Mouse (Mus musculus): ENCODE results near the gene Vmn1r1.

The Vmn1r1 gene

DNA sequence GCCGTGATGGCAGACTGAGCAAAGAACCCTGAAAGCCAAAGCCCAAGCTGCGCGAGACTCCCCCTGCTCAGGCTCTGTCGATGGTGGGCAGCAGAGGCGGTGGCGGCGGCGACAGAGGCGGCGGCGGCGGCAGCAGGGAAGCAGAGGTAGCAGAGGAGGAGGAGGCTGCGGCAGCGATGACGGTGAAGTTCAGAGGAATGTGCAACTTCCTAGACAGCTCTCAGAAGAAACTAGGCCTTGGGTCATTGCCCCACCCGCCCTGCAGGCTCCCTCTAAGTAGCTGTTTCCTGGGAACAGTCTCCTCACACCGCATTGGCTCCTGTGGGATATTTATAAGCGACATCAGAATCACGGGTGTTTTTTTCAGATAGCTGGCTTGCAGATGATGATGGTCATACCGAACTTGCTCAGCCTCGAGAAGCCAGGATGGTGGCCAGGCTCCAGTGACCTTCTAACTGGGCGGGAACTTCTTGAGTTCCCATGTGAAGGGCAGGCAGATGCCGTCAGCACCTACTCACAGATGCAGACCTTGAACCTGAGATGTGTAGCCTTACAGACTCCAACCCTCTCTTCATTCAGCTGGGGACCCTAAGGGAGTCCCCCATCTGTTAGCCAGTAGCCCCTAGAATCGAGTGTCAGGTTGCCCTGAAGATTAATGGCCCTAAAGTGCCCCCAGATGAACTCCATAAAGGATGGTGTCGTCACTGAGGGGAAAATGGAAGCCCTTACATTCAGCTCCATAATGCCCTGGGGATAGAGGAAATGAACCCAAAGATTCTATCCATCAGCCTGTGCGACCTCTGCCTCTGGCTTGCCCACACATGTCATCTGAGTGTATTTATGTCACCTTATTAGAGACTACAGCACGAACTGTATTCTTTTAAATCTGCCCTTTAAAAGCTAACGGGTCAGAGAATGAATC, 26.8 kb downstream of the Vmn1r1 start:
- DNase-seq (ENCODE audit: low spot score), result no peak

DNA sequence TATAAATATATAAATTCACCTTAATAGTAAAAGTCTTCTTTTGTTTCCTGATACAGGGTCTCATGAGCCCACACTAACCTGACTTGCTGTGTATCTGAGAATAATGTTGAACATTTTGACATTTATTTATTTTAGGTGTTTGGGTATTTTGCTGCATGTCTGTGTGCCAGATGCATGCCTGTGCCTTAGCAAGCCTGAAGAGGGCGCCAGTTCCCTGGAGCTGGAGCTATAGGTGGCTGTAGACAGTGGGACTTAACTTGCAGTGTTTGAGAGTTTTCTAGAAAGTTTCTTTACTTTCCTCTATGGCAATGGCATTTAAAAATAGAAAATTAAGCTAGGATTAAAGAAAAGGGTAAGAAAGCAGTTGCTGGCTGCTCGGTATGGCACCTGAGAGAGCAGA, 33.5 kb downstream of the Vmn1r1 start:
- no peak for DNase-seq (ENCODE audit: low spot score)

- DNase-seq (ENCODE audit: low spot score), result peak; percentile 85
Measured at GRCm38 (mm10) chr1:182124924-182125368, 39.3 kb downstream of the Vmn1r1 start.

GRCm38 (mm10) chr1:182124506-182124905, 39.8 kb downstream of the Vmn1r1 start, which contains the start of gene Srp9:
TSS of gene Srp9 (plus strand) at chr1:182124737.
- DNase-seq (ENCODE audit: low spot score), result peak; percentile 98

DNA sequence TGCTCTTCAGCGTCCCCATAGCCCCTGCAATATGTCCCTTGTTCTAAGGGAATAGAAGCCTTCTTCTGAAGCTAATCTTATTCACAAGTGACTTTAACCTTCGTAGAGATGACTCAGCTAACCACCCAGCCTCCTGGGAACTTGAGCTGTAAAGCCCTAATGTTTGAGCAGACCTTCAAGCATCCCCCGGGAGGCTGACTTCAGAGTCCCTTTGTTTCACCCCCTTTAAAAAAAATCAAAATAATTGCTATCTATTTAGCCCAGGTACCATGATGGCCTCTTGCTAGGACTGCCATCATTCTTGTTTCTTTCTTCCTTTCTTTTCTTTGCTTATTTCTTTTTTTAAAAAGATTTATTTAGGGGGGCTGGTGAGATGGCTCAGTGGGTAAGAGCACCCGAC, 41.9 kb downstream of the Vmn1r1 start:
- DNase-seq (ENCODE audit: low spot score), result no peak

GRCm38 (mm10) chr1:182115651-182116408, 48.5 kb downstream of the Vmn1r1 start:
- DNase-seq (ENCODE audit: low spot score), result peak; percentile 30

GRCm38 (mm10) chr1:182115197-182115596, 49.1 kb downstream of the Vmn1r1 start:
- peak; percentile 50 for DNase-seq (ENCODE audit: low spot score)

DNA sequence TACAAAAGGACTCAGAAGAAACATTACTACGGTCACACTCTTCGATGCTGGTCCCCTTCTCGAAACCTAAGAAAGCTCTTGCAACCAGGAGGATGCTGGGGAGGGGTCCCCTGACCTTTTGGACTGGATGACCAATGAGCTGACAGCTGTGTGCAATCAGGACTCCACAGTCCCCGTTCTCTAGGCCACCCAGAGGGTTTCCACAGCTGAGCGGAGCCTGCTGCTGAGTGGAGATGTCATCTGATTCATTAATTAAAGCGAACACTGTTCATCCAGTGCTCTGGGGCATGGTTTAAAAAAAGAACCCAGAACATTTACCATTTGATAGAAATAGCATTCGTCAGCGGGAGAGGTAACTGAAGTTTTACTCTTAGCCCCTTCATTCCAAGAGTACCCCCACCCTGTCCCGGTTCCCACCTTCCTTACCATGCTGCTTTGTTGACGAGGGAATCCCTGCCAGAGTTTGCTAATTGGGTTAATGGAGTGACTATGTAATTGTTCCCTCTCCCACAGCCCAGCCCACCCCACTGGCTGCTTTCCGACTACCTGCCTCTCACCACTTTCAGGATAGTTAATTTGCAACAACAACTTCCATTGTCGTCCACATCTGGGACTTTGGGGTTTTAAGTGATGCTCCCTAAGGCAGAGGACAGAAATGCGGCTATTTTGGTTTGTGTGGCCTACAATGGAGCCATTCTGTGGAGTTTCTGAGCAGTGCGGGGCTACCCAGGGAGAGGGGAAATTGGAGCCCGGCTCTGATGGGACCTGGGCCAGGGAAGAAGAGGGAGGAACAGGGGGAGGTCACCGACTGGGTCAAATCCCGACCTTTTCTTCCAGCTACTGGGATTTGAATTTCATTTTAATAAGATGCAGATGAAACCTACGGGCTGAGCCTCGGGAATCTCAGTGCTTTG, 50.4 kb downstream of the Vmn1r1 start:
- peak; percentile 28 for DNase-seq (ENCODE audit: low spot score)

DNA sequence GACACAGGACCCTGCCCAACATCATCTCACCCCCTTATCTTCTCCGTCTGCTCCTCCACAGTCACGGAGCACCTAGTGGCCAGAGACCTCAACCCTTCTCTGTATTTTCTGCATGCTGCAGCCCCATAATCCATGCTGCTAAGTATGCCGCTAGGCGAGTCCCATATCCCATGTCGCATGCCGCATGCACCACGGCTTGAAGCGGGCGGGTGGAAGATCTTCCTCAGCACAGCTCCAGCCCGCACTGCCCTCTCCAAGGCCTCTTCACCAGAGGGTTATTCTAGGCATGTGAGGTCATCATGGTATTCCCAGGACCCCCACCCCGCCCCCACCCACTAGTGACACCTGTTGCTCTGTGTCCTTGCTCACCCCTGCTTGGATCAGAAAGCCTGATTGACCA, 51.2 kb downstream of the Vmn1r1 start:
- no peak for DNase-seq (ENCODE audit: low spot score)

DNA sequence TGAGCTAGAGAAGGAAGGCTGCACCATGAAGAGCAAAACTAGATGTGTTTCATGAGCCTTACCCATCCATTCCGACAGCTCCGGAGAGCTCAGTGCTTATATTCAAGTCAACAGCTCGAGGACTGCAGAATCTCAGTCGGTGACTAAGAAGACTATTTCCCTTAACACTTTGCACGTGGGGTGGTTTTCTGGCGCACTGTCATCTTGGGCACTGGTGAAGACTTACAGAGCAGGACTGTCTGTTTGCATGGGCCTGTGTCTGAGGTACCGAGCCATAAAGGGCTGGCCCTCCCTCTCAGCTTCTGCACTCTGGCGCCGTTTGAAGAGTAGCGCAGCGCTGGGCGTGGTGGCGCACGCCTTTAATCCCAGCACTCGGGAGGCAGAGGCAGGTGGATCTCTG, 51.9 kb downstream of the Vmn1r1 start:
- no peak for DNase-seq (ENCODE audit: low spot score)

DNA sequence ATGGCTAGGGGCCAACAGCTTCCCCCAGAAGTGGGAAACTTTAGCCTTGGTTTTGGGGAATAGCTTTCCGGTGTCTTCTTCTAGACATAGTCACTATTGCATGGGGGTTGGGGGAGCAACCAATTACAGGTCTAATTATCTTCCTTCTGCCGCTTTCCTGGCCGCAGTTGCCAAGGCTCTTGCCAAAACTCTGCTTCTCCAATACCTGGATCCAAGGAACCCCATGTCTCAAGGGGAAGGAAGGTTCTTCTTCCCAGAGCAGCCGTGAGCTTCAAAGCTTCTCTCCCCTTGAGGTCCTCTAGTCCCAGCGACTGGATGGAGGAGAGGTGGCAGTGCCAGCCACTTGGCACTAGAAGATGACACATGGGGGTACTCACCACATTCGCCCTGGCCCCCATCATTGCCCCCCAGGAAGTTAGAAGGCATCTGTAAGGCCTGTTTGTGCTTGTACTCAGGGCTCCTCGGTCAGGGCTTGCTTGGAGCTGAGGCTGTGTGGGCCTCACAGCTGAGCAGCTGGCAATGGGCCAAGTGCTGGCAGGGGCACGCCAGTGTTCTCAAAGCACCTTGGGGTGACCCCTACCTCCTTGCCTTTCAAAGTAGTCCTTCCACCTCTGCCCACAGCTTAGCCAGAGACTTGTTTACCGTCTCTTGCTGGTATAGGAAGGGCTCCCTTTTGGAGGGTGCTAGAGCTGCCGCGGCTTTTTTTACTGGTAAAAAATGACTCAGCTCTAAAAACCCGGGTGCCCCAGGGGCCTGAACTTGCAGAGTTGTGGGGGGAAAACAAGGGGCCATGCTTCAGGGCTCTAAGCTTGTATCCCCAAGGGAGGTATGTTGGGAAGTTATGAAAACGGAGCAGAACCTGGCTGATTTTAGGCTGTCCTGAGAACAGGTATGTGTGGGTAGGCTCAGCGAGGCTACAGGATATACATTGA, 52.6 kb downstream of the Vmn1r1 start:
- DNase-seq (ENCODE audit: low spot score), result no peak

DNA sequence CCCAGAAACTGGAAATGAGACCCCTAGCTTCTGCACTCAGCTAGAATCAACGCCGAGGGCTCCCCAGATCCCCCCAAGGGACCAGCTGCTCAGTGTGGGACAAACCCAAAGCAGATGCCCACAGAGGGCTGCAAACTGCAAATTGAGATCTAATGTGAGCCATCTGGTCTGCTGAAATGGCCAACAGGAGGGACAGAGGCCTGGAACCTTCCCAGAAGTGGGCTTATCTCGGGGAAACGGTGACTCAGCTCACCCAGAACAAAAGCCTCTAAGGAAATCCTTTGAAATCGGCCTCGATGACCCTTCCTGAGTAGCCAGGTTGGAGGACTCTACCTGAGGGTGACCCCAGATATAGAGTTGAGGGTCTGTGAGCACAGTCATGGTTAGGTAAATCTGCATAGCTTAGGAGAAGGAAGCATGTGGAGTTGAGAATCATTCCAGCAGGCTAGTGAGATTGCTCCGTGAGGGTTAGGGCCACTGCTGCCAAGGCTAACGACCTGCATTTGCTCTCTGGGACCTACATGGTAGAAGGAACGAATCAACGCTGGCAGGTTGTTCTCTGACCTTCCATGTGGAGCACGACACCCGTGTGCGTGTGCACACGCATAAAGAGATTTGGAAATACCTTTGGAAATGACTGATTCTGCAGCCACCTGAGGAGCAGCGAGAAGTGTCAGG, 53.4 kb downstream of the Vmn1r1 start:
- no peak for DNase-seq (ENCODE audit: low spot score)

- DNase-seq (ENCODE audit: low spot score), result no peak
Measured at GRCm38 (mm10) chr1:182110185-182110584, 54.1 kb downstream of the Vmn1r1 start.

DNA sequence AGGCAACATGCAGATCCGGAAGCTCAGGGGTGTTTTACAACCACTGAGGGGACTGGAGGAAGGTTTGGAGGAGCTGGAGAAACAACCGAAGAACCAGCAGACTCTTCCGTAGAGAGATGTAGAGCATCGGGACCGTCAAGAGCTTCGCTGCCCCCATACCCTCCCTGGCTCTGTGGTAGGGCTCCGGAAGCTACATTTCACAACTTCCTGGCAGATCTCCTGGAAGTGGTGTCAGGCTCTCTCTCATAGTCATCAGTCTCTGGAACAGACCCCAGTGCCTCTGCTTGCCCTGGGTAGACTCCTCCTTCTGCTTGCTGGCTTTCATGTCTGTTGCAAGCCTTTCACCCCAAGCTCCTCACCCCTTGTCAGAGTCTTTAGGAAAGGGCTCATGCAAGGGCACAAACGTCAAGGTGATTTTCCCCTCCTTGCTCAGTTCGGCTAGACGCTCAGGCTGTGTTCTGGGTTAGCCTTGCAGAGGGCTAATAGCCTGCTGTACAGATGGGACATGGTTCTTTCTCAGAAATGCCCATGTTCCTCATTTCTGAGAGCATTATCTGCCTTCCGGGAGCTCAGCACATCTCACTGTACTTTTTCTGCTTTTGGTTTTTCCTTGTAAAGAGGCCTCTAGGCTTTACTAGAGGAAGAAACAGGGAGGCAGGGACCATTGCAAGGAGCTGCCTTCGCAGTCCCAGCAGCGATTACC, 55.7 kb downstream of the Vmn1r1 start:
- no peak for DNase-seq (ENCODE audit: low spot score)

GRCm38 (mm10) chr1:182107251-182107650, 57.0 kb downstream of the Vmn1r1 start:
- no peak for DNase-seq (ENCODE audit: low spot score)

GRCm38 (mm10) chr1:182105023-182105422, 59.3 kb downstream of the Vmn1r1 start:
- no peak for DNase-seq (ENCODE audit: low spot score)

Data from layer of hippocampus, adult 11-12 months (tissue).